Comparison of ENCODE assay signal across 8 mouse cellular contexts in genomic region chr12:40559103-40559502, GRCm38 (mm10).
DNase-seq lines count a peak whose midpoint lies in the region; ATAC-seq and TF ChIP-seq lines count a peak whose summit lies in the region.

No protein-coding gene starts in this region.

- no peak overlapping the region for H3K27ac ChIP-seq in heart, embryonic 11.5 days (ENCODE audit: low read depth, low read length)
- H3K27ac ChIP-seq in liver, embryonic 14.5 days, result no peak overlapping the region
- H3K27ac ChIP-seq in stomach, embryonic 15.5 days, result peak overlapping the region; percentile 48; the same call in 1 of the 2 replicates
- no peak overlapping the region for H3K27ac ChIP-seq in midbrain, embryonic 14.5 days (replicated peaks; ENCODE audit: low read depth, low read length)

- no peak overlapping the region for H3K4me3 ChIP-seq in heart, embryonic 11.5 days (ENCODE audit: low read depth, low read length)
- no peak overlapping the region for H3K4me3 ChIP-seq in liver, embryonic 14.5 days (ENCODE audit: insufficient read depth in 1 of 2, low read depth in 2 of 2, low read length in 2 of 2)
- H3K4me3 ChIP-seq in stomach, embryonic 15.5 days (replicated peaks), result no peak overlapping the region
- no peak overlapping the region for H3K4me3 ChIP-seq in midbrain, embryonic 14.5 days (replicated peaks; ENCODE audit: low read depth, low read length)

- TF ChIP-seq EP300 in liver, embryonic 14.5 days (IDR thresholded peaks at IDR 0.05; ENCODE audit: low read depth), result no peak; the same call in 1 of the 2 replicates

- H3K9ac ChIP-seq in heart, embryonic 11.5 days (ENCODE audit: low read depth, low read length), result no peak overlapping the region
- no peak overlapping the region for H3K9ac ChIP-seq in liver, embryonic 14.5 days (replicated peaks)
- H3K9ac ChIP-seq in stomach, embryonic 15.5 days, result no peak overlapping the region
- H3K9ac ChIP-seq in midbrain, embryonic 14.5 days (replicated peaks; ENCODE audit: low read length), result no peak overlapping the region

- DNase-seq in heart, adult 11 months, result peak; percentile 98
- DNase-seq in CD4-positive helper T cell, adult 2 months (ENCODE audit: low read depth, low spot score), result peak; percentile 15
- DNase-seq in heart, adult 8-10 months (ENCODE audit: low spot score), result peak; percentile 78
- DNase-seq in liver, embryonic 14.5 days (ENCODE audit: low read depth in 3 of 3, low spot score in 3 of 3), result peak; percentile 5 to 30 (median 11)
- no peak for DNase-seq in cerebellum, postnatal 10 days
- no peak for DNase-seq in midbrain, embryonic 14.5 days

- no peak for TF ChIP-seq CTCF in liver, embryonic 14.5 days (IDR thresholded peaks at IDR 0.05; ENCODE audit: low read depth)

- no peaks in the 10 kb centered on the region for H3K27me3 ChIP-seq in heart, embryonic 11.5 days (ENCODE audit: control insufficient read depth, insufficient read depth, low read length)
- H3K27me3 ChIP-seq in liver, embryonic 14.5 days (ENCODE audit: control insufficient read depth, insufficient read depth, low read length), result no peaks in the 10 kb centered on the region
- H3K27me3 ChIP-seq in stomach, embryonic 15.5 days (replicated peaks), result no peaks in the 10 kb centered on the region
- H3K27me3 ChIP-seq in midbrain, embryonic 14.5 days (ENCODE audit: control insufficient read depth, insufficient read depth, low read length), result no peaks in the 10 kb centered on the region

- no peaks in the 10 kb centered on the region for H3K9me3 ChIP-seq in heart, embryonic 11.5 days (replicated peaks; ENCODE audit: control insufficient read depth, low read length)
- H3K9me3 ChIP-seq in liver, embryonic 14.5 days (ENCODE audit: control insufficient read depth, low read length), result no peaks in the 10 kb centered on the region
- no peaks in the 10 kb centered on the region for H3K9me3 ChIP-seq in stomach, embryonic 15.5 days
- H3K9me3 ChIP-seq in midbrain, embryonic 14.5 days (ENCODE audit: control insufficient read depth, low read length), result no peaks in the 10 kb centered on the region

- H3K4me2 ChIP-seq in heart, embryonic 11.5 days, result no peak overlapping the region
- 0 out of 2 replicates have a peak overlapping the region, but pooled peaks have one; percentile 11 for H3K4me2 ChIP-seq in liver, embryonic 14.5 days (ENCODE audit: low read depth)
- H3K4me2 ChIP-seq in stomach, embryonic 15.5 days, result no peak overlapping the region
- H3K4me2 ChIP-seq in midbrain, embryonic 14.5 days (ENCODE audit: low read length), result no peak overlapping the region

- WGBS in heart, embryonic 11.5 days (ENCODE audit: insufficient replicate concordance), result 61% methylated on average over 11 of the region's 11 CpGs
- 13% methylated on average over 11 of the region's 11 CpGs for WGBS in liver, embryonic 14.5 days (ENCODE audit: insufficient replicate concordance)
- 66% methylated on average over 11 of the region's 11 CpGs for WGBS in stomach, embryonic 15.5 days
- WGBS in midbrain, embryonic 14.5 days, result 93% methylated on average over 11 of the region's 11 CpGs

- no peaks in the 10 kb centered on the region for H3K36me3 ChIP-seq in heart, embryonic 11.5 days (ENCODE audit: control insufficient read depth, insufficient read depth, low read length)
- H3K36me3 ChIP-seq in liver, embryonic 14.5 days (replicated peaks; ENCODE audit: control insufficient read depth, insufficient read depth, low read depth), result no peaks in the 10 kb centered on the region
- H3K36me3 ChIP-seq in stomach, embryonic 15.5 days, result no peaks in the 10 kb centered on the region
- H3K36me3 ChIP-seq in midbrain, embryonic 14.5 days (ENCODE audit: control insufficient read depth, insufficient read depth, low read length), result no peaks in the 10 kb centered on the region

- H3K4me1 ChIP-seq in heart, embryonic 11.5 days (ENCODE audit: control insufficient read depth, insufficient read depth, low read length), result no peaks in the 10 kb centered on the region
- 0 out of 4 replicates have a peak, but pooled peaks cover 0 to 3% of the 10 kb centered on the region in 2 experiments for H3K4me1 ChIP-seq in liver, embryonic 14.5 days (replicated peaks; ENCODE audit: control insufficient read depth in 2 of 2, insufficient read depth in 2 of 2, low read length in 1 of 2)
- no peaks in the 10 kb centered on the region for H3K4me1 ChIP-seq in stomach, embryonic 15.5 days
- no peaks in the 10 kb centered on the region for H3K4me1 ChIP-seq in midbrain, embryonic 14.5 days (ENCODE audit: control insufficient read depth, insufficient read depth, low read length)

- no peak for ATAC-seq in heart, embryonic 11.5 days (replicated peaks; ENCODE audit: insufficient number of reproducible peaks, low FRiP score, low TSS enrichment)
- ATAC-seq in liver, embryonic 14.5 days (ENCODE audit: insufficient read depth), result peak; percentile 57
- no peak; the same call in 1 of the 2 replicates for ATAC-seq in stomach, embryonic 15.5 days (ENCODE audit: insufficient read depth, low FRiP score, low read depth)
- ATAC-seq in midbrain, embryonic 14.5 days (ENCODE audit: low FRiP score, low TSS enrichment), result no peak

Comparison
In these comparisons a context has a peak if more than half of its experiments do, and no peak if none do; other contexts are left out.
1. DNase-seq: peak in heart, adult 11 months (single experiment), CD4-positive helper T cell, adult 2 months (single experiment), heart, adult 8-10 months (single experiment) and liver, embryonic 14.5 days (3 of 3); none in cerebellum, postnatal 10 days (0 of 2) and midbrain, embryonic 14.5 days (single experiment).